Mouse (Mus musculus) cerebellum, postnatal 10 days (tissue): ENCODE data around the gene C2cd3.

Experiments used
- DNase-seq, 2 experiments: peaks; one replicate each; pipeline ENCODE4 v3.0.0; 2021; ENCODE audit warnings: mixed read lengths in 2 of 2

The C2cd3 gene

GRCm38 (mm10) chr7:100500276-100500977, 128.4 kb downstream of the C2cd3 start:
- peak in 1 of 2 experiments; percentile 31 for DNase-seq

- no peak for DNase-seq
Measured at GRCm38 (mm10) chr7:100501027-100501843, 129.2 kb downstream of the C2cd3 start.

GRCm38 (mm10) chr7:100501844-100502373, 129.9 kb downstream of the C2cd3 start:
- no peak for DNase-seq

DNA sequence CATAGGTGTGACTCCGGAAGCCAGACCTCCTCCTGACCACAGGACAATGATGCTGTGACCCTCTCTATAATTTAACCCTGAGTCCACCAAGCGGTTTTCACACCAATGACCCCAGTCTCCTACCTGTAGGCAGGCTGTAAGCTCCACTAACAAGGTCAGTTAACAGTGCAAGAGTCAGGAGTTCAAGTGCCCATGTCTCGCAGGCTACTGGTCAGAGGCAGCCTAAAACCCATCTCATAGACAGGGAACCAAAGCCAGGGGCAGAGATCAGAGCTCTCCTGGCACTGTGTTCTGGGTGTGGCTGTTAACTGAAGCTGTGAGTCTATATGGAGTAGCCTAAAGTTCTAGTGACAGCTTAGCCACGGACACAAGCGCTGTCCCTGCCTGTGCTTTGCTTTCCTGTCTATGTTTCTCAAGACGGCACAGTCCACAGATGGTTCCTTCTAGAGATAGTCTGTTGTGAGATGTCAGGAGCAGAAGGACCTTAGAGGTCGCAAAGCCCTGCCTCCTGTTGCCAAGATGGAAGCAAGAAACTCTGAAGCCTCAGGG, 130.4 kb downstream of the C2cd3 start:
- DNase-seq: no peak

DNA sequence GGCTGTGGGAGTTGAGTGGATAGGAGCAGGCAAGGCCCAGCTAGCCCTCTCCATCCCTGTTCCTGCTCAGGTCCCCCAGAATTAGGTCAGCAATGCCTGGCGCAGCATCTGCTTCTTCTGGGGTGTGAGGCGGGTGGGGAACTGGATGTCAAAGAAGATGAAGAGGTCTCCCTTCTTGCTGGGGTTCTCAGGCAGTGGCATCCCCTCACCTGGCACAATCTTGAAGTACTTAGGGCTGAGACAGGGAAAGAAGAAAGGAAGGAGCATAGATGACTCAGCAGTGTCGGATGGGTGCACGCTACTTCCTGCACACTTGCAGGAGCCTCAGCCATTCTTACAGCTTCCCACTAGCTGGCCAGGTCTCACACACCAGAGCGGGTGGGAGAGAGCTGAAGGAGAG, 131.0 kb downstream of the C2cd3 start:
- DNase-seq: no peak

DNA sequence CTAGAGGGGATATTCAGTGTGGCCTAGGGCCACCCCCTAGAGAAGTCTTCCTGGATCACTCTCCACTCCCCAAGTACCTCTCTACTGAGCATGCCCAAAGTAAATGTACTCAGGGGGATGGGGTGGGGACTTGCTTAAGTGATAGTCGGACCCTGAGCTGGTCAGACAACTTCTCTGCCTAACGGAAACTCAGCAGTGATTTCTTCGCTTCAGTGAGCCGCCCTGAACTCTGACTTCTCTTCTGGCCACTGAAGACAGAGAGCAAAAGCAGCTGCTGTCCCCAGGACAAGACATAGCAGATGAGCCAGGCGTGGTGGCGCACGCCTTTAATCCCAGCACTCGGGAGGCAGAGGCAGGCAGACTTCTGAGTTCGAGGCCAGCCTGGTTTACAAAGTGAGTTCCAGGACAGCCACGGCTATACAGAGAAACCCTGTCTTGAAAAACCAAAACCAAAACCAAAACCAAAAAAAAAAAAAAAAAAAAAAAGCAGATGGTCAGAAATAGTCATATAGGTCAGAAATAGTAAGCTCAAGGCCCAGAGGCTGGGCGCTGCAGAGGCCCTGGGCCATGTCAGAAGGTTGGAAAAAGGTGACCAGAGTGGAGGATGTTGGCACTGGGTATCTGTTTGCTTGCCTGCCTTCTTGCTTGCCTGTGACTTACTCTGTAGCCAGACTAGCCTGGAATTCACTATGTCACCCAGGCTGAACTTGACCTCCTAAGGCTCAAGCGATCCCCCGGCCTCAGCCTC, 132.9 kb downstream of the C2cd3 start:
- no peak for DNase-seq

- DNase-seq: no peak
Measured at GRCm38 (mm10) chr7:100506494-100506893, 134.5 kb downstream of the C2cd3 start.

- DNase-seq: no peak
Measured at GRCm38 (mm10) chr7:100508670-100509069, 136.6 kb downstream of the C2cd3 start.

DNA sequence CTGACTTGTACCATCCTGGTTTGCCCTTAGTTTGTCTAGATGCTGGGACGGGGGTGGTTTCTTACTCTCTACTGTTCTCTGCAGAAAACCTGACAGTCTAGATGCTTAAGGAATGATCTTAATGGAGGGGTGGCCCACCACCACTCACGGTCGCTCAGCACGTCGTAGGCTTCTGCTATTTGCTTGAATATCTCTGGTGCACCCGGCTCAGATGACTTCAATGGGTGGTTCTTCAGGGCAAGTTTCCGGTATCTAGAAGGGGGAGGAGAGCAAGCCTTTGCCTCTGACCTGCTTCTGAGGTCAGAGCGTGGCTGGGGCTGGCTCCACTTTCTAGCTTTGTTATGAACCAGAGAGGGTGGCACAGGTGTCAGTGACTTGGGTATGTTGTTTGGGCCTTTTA, 139.6 kb downstream of the C2cd3 start:
- no peak for DNase-seq

GRCm38 (mm10) chr7:100514573-100514972, 142.5 kb downstream of the C2cd3 start, which contains the start of gene Dnajb13:
Gene Dnajb13, minus strand, starts transcription at chr7:100514960.
- no peak for DNase-seq
